Mouse (Mus musculus): ENCODE measurements around the gene Fcgr4.
"Not testable (repeated sequence)": the region's sequence is repeated elsewhere in the genome, so short reads cannot be mapped to it uniquely, and the experiment has no call there.

Fcgr4 gene

GRCm38 (mm10) chr1:171018737-171019136, at the start of gene Fcgr4:
TSS of gene Fcgr4 (plus strand) at chr1:171018920.
- no peak for DNase-seq (ENCODE audit: low spot score)

- no peak for DNase-seq (ENCODE audit: low spot score)
Measured at GRCm38 (mm10) chr1:170972494-170972893, 46.2 kb upstream of the Fcgr4 start.

GRCm38 (mm10) chr1:170972936-170973335, 45.8 kb upstream of the Fcgr4 start:
- no peak for DNase-seq (ENCODE audit: low spot score)

- no peak for DNase-seq (ENCODE audit: low spot score)
Measured at GRCm38 (mm10) chr1:170974171-170974570, 44.5 kb upstream of the Fcgr4 start.

- no peak for DNase-seq (ENCODE audit: low spot score)
Measured at GRCm38 (mm10) chr1:170974736-170975135, 44.0 kb upstream of the Fcgr4 start.

- not testable (repeated sequence) for DNase-seq (ENCODE audit: low spot score)
Measured at GRCm38 (mm10) chr1:170975350-170975749, 43.4 kb upstream of the Fcgr4 start.

GRCm38 (mm10) chr1:170975751-170976161, 43.0 kb upstream of the Fcgr4 start:
- DNase-seq (ENCODE audit: low spot score) = no peak

- no peak for DNase-seq (ENCODE audit: low spot score)
Measured at GRCm38 (mm10) chr1:170976447-170976846, 42.3 kb upstream of the Fcgr4 start, which contains the start of gene Fcgr2b. TSS of gene Fcgr2b (minus strand) at chr1:170976547.

GRCm38 (mm10) chr1:170978601-170979000, 40.1 kb upstream of the Fcgr4 start:
- DNase-seq (ENCODE audit: low spot score) = no peak

- not testable (repeated sequence) for DNase-seq (ENCODE audit: low spot score)
Measured at GRCm38 (mm10) chr1:170981679-170982078, 37.0 kb upstream of the Fcgr4 start.

- no peak for DNase-seq (ENCODE audit: low spot score)
Measured at GRCm38 (mm10) chr1:170982301-170982700, 36.4 kb upstream of the Fcgr4 start.

GRCm38 (mm10) chr1:170983066-170983465, 35.7 kb upstream of the Fcgr4 start:
- no peak for DNase-seq (ENCODE audit: low spot score)

- DNase-seq (ENCODE audit: low spot score) = no peak
Measured at GRCm38 (mm10) chr1:170985092-170985491, 33.6 kb upstream of the Fcgr4 start.

- DNase-seq (ENCODE audit: low spot score) = no peak
Measured at GRCm38 (mm10) chr1:170985861-170986260, 32.9 kb upstream of the Fcgr4 start.

- no peak for DNase-seq (ENCODE audit: low spot score)
Measured at GRCm38 (mm10) chr1:170989656-170990055, 29.1 kb upstream of the Fcgr4 start.

GRCm38 (mm10) chr1:170992550-170992949, 26.2 kb upstream of the Fcgr4 start:
- no peak for DNase-seq (ENCODE audit: low spot score)

- no peak for DNase-seq (ENCODE audit: low spot score)
Measured at GRCm38 (mm10) chr1:170996034-170996433, 22.7 kb upstream of the Fcgr4 start.

GRCm38 (mm10) chr1:170996753-170997152, 22.0 kb upstream of the Fcgr4 start:
- no peak for DNase-seq (ENCODE audit: low spot score)

- no peak for DNase-seq (ENCODE audit: low spot score)
Measured at GRCm38 (mm10) chr1:170997756-170998655, 20.7 kb upstream of the Fcgr4 start.

- DNase-seq (ENCODE audit: low spot score) = no peak
Measured at GRCm38 (mm10) chr1:170999811-171000210, 18.9 kb upstream of the Fcgr4 start.

GRCm38 (mm10) chr1:171005081-171005480, 13.6 kb upstream of the Fcgr4 start:
- DNase-seq (ENCODE audit: low spot score) = no peak

GRCm38 (mm10) chr1:171005586-171005985, 13.1 kb upstream of the Fcgr4 start:
- DNase-seq (ENCODE audit: low spot score) = no peak

GRCm38 (mm10) chr1:171006335-171006734, 12.4 kb upstream of the Fcgr4 start:
- DNase-seq (ENCODE audit: low spot score) = no peak

GRCm38 (mm10) chr1:171006905-171007304, 11.8 kb upstream of the Fcgr4 start:
- no peak for DNase-seq (ENCODE audit: low spot score)
